Mouse (Mus musculus): ENCODE results near the gene Snapc4.

Gene Snapc4

GRCm38 (mm10) chr2:26372396-26372795, 8.1 kb downstream of the Snapc4 start:
- no peak for DNase-seq (ENCODE audit: low spot score)

- no peak for DNase-seq (ENCODE audit: low spot score)
These were observed 11.9 kb downstream of the Snapc4 start for GRCm38 (mm10) chr2:26368572-26368971.

GRCm38 (mm10) chr2:26367911-26368310, 12.5 kb downstream of the Snapc4 start:
- DNase-seq (ENCODE audit: low spot score) = no peak

GRCm38 (mm10) chr2:26364738-26365465, 15.6 kb downstream of the Snapc4 start:
- DNase-seq (ENCODE audit: low spot score) = no peak

GRCm38 (mm10) chr2:26363481-26363880, 17.0 kb downstream of the Snapc4 start:
- DNase-seq (ENCODE audit: low spot score) = no peak

- no peak for DNase-seq (ENCODE audit: low spot score)
These were observed 17.5 kb downstream of the Snapc4 start for GRCm38 (mm10) chr2:26362991-26363390.

- no peak for DNase-seq (ENCODE audit: low spot score)
These were observed 19.7 kb downstream of the Snapc4 start, which contains the start of gene Card9 for GRCm38 (mm10) chr2:26360772-26361171. TSS of gene Card9 (minus strand) at chr2:26360918.

- no peak for DNase-seq (ENCODE audit: low spot score)
These were observed 20.5 kb downstream of the Snapc4 start for GRCm38 (mm10) chr2:26359983-26360382.

GRCm38 (mm10) chr2:26358667-26359320, 21.7 kb downstream of the Snapc4 start:
- DNase-seq (ENCODE audit: low spot score) = no peak

GRCm38 (mm10) chr2:26357484-26357883, 23.0 kb downstream of the Snapc4 start:
- no peak for DNase-seq (ENCODE audit: low spot score)

GRCm38 (mm10) chr2:26356678-26357077, 23.8 kb downstream of the Snapc4 start:
- DNase-seq (ENCODE audit: low spot score) = no peak

GRCm38 (mm10) chr2:26356231-26356630, 24.2 kb downstream of the Snapc4 start:
- no peak for DNase-seq (ENCODE audit: low spot score)

GRCm38 (mm10) chr2:26354401-26354800, 26.1 kb downstream of the Snapc4 start:
- DNase-seq (ENCODE audit: low spot score) = no peak

- no peak for DNase-seq (ENCODE audit: low spot score)
These were observed 27.1 kb downstream of the Snapc4 start for GRCm38 (mm10) chr2:26353066-26353980.

GRCm38 (mm10) chr2:26352291-26352910, 28.1 kb downstream of the Snapc4 start:
- DNase-seq (ENCODE audit: low spot score) = no peak

GRCm38 (mm10) chr2:26351358-26352290, 28.8 kb downstream of the Snapc4 start, which contains the start of gene Dnlz:
TSS of gene Dnlz (minus strand) at chr2:26352110.
- DNase-seq (ENCODE audit: low spot score) = peak; percentile 94

GRCm38 (mm10) chr2:26348241-26348640, 32.2 kb downstream of the Snapc4 start:
- DNase-seq (ENCODE audit: low spot score) = peak; percentile 14

GRCm38 (mm10) chr2:26342609-26343490, 37.6 kb downstream of the Snapc4 start:
- peak; percentile 15 for DNase-seq (ENCODE audit: low spot score)

- no peak for DNase-seq (ENCODE audit: low spot score)
These were observed 38.4 kb downstream of the Snapc4 start for GRCm38 (mm10) chr2:26342044-26342443.

- DNase-seq (ENCODE audit: low spot score) = no peak
These were observed 38.9 kb downstream of the Snapc4 start for GRCm38 (mm10) chr2:26341510-26341981.

Data from embryo, embryonic 10.5 days (tissue).